Mouse (Mus musculus) A20 (cell line): ENCODE measurements around the gene Fam173a.

Experiments
- DNase-seq: peaks from one replicate; pipeline ENCODE4 v3.0.0-alpha.2; 2011; ENCODE audit warnings: low read depth, low spot score

Fam173a gene

DNA sequence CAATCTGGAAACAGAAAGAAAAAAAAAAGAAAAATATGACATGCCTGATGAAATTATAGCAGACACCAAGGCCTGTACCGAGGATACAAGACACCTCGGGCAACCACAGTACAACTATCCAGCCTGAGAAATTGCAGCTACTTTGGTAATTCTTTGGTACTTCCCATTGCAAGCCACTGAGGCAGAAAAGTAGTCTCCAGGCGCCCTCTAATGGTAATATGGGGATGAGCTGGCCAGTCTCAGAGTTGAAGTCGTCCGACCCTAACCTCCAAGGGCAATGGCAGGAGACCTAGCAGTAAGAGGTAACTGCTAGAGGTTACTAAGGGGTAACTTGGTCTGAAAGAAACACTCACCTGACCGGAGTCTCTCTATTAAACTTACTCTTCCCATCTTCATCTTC, 8.3 kb upstream of the Fam173a start:
- DNase-seq: peak; percentile 83

DNA sequence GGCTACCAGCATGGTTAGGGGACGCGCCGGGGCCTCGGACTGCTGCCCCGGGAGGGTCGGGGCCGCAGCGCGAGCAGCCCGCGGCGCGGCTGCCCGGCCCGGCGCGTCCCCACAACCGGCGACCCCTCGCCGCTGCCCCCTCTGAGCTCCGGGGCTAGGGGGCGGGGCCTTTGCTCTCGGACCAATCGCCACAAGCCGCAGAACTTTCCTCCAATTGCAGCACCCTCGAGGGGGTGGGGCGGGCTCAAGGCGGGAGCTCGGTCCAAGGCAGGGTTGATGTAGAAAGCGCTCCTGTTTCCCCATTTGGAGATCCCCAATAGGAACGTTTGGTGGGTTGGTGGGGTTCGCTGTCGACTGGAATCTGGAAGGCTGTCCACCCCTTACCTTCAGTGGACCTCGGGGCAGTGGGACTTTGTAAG, 4.3 kb upstream of the Fam173a start, which contains the start of gene Metrn:
TSS of gene Metrn (minus strand) at position 186 of the 419 bp plus-strand sequence.
- peak; percentile 90 for DNase-seq

DNA sequence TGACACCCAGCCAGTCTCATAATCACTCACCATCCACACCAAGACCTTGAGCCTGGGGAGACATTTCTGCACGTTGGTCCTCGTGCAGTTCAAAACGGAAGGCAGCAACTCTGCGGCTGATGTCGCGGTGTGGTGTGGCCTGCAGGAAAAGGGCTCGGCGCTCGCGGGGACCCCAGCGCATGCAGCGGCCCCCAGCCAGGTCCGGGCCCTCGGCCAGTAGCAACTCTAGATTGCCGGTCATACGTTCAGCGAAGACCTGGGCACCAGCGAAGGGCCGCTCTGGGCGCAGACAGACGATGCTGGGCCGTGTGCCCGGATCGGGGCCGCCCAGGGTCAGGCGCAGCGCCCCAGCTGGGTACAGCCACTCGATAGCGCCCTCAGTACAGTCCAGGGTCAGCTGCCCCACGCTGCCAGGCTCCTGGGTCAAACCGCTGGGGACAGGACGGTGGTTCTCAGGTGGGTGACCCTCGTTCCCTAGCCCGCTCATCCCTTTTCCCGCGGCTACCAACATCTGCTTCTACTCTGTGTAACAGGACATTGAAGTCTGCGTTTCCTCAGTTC, 3.6 kb upstream of the Fam173a start:
- DNase-seq: peak; percentile 39

DNA sequence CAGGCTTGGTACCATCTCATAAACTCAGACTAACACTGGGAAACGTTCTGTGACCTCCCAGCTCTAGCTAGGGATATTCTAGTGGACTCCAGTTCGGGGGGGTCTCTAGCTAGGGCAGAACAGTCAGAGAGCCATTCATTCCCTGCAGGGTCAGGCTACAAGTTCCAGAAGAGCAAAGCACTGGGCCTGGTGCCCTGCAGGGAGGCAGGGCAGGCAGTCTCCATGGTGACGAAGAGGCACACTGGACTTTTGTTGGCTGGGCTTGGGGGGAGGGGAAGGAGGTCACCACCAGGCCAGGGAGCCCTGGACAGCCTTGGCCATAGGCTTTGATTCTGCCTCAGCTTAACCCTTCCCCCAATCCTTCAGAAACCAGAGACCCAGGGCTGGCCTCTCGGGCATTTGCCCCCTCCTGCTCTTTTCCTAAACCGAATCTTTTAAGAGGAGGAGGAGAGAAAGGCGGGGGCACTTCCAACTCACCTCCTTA, 3.0 kb upstream of the Fam173a start, which contains the start of gene AC134908.4:
TSS of gene AC134908.4 (minus strand) at position 51 of the 484 bp plus-strand sequence.
- no peak for DNase-seq

DNA sequence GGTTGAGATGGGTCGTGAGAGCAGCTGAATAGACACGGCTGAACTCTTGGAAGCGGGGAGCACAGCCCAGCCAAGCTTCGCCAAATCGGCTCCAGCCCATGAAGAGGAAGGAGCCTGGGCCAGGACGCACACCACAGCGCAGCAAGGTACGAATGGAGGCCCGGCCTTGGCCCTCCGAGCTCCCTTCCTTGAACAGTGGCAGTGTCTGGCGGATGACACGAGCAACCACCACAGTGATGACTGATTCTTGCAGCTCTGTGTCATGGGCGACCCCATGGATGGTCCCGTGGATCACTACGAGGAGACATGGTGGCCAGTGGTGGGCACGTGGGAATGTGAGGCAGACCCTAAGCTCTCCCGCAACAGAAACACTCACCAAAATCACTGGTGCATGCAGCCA, 2.3 kb upstream of the Fam173a start:
- no peak for DNase-seq

DNA sequence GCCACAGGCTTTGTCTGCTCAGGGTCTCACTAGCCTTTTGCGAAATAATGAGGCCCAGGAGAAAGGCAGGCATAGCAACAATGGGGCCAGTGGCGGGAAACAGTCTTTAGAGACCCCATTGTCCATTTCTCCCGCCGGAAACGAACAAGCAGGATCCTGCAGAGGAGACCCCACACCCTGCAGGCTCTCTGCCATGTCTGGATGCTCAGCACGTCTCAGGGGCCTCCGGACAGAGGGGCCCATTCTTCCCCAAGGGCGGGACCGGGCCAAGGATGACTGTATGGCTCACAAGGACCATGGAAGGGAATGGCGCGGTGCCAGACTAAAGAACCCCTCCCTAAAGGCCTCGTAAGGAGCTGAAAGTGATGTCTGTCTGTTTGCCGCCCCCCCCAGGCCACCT, 1.5 kb upstream of the Fam173a start:
- no peak for DNase-seq

DNA sequence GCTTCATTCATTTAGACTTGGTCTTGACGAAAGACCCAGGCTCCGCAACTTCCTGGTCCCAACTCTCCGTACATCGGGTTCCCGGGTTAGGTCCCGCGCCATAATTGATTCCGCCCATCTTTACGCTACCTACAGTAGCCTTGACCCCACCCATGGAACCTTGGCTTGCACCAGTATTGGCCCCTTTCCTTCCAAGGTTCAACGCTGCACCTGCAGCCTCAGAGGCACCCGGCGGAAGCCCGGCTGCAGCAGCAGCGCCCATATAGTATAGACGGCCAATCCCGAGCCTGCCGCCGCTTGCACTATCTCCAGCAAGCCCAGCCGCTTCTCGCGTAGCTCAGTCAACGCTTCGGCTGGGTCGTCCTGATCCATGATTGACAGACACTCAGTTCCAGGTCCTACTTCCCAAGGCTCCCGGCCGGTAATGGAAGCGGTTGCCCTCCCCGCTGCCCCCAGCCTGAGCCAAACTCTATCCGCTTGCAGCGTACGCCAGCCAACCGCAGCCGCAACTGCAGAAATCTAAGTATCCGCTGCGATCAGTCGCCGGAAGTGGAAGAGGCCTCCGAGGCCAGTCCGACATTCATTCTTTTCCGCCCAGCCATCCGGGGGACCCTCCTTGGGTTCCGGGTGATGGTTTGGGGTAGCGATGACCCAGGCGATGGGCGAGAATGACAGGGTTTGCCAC, 716 bp downstream of the Fam173a start:
- DNase-seq: peak; percentile 94

DNA sequence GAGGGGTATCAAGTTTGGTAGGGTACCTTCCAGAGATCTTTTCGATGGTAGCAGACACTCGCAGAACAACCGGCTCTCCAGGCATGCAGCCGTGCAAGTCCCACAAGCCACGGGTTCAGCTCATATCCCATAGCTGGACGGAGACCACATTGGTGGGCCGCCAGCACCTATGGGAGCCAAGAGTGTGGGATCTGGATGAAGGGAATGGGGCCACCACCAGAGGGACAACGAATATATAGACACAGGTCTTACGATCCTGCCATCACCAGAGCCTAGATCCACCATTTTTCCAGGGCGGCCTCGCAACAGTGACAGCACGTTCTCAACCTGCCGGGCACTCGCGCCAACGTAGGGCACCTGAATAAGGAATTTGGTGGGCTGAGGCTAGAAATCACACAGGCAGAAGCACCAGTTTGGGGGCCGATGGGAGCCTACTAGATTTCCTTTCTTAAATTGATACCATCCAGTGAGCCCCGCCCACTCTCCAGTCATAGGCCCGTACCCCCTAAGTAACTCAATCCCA, 1.3 kb downstream of the Fam173a start:
- no peak for DNase-seq

DNA sequence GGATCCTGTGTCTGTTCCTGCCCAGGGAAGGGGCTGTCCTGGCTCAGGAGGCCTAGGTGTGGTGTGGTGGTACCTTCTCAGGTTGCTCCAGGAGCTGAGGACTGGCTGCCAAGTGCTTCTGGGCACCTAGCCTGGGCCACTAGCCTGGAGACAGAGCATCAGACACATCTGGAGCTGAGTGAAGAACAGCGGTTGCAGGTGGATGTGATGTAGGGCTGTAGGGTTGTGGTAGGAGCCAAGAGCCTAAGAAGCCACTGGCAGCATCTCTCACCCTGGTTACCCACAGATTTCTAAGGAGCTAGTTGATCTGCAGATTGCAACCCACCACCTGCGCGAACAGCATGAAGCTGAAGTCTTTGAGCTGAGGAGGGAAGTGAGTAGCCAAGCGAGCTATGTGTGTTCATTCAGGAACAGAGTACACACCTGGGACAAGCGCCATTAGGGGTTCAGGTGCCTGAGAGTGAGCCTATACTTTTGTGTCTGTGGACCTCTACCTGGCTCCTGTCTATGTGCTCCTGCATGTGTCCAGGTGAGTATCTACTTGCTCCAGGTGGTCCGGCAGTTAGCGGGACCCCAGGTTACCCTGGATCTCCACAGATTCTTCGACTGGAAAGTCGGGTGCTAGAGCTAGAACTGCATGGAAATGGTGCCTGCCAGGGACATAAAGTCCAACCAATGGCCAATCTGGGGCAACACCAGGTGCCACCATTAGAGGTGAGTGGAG, 5.8 kb downstream of the Fam173a start:
- DNase-seq: no peak

DNA sequence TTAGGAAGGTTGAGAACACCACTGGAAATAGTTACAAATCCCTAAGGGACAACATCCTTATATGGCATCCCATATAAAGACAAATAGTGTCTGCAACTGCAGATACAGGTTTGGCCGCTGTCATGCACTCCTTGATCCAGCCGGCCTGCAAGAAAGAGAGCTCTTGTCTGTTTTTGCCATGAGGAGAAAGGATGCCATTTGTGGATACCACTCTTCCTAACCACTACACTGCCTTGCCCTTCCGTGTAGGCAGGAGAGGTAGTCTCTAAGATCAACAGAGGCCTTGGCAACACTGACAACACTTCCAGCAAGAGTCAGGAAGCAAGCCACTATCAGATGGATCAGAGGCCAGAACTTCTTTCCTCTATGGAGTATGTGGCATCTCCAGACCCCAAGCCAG, 6.4 kb downstream of the Fam173a start, which contains the start of gene Ccdc78:
TSS of gene Ccdc78 (plus strand) at position 301 of the 400 bp plus-strand sequence.
- no peak for DNase-seq

DNA sequence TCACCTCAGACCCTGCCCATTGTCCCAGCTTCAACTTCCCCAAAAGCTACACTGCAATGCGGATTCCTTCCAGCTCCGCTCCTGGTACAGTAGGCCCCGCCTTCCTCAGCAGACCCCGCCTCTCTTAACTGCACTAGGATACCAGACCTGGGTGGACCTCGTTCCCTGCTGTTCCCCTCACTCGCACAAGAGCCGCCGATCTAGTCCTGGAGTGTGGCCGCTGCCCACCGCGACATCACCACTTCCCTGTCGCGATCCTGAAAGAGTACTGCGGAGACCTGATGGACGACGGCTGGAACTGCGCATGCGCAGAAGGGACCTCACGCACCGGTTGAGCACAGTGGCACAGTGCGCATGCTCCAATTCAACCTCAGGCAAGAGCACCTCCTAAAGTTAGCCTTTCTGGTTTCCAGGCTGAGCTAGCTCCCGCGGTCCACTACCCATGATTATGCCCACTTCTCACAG, 7.4 kb downstream of the Fam173a start, which contains the start of gene Haghl:
TSS of gene Haghl (minus strand) at position 393 of the 465 bp plus-strand sequence.
- DNase-seq: peak; percentile 98

DNA sequence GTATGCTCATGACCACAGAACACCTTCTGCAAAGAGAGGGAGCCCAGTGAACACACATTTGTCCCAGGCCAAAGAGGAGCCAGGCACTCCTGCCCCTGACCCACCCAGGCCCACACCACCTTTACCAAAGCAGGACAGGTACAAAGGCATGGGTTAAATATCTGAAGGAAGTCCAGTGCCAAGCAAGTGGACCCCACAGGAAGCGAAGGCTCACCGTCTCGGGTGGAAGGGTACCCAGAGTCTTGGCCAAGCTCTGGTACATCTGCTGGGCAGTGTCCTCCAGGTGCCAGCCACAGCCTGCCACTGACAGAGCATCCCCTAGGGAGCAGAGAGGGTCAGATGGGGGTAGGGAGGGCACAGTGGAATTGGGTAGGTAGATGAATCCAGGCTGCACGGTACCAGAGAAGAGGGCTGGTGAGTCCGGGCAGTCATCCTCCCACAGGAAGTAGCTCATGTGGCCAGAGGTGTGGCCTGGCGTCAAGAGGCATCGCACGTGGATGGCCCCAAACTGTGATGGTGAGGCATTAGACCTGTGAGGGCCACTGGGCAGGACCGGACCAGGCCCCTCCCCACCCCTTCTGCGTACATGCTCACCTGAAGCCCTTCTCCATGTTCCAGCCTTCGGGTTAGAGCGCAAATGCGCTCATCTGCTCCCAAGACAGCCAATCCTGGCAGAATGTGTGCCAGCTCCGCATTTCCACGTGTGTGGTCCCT, 8.7 kb downstream of the Fam173a start:
- no peak for DNase-seq

DNA sequence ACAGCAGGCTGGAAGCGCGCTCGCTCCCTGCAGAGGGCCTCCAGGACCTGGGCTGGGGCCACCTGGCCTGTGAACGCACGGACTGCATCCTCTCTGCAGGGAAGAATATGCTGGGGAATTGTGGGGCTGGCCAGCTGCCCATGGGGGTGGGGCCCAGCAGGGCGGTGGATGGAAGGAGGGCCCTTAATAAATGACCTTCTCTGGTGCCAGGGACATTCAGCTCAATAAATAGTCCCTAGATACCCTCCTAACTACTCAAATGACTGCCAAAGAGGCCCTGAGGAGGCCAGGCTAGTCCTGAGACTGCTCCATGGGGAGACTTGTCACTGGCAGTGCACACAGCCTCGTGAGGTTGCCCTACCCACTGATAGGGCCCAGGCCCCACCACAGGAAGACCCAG, 9.6 kb downstream of the Fam173a start:
- no peak for DNase-seq

DNA sequence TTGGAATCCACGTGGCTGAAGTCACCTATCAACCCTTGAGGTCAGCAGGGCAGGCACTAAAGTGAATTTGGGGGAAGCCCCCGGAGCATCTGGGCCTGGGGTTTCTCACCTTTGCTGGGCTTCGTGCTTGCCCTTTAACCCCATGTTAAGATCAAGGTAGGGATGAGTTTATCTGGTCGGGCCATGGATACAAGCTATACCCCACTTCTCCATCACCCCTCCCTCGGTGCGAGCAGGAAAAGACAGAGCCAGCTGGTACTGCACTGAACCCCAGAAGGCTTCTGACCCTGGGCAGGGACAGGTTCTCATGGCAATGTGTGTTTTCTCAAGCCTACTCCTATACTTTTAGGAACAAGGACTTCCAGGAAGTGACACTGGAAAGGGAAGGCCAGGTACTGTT, 11.4 kb downstream of the Fam173a start:
- no peak for DNase-seq

DNA sequence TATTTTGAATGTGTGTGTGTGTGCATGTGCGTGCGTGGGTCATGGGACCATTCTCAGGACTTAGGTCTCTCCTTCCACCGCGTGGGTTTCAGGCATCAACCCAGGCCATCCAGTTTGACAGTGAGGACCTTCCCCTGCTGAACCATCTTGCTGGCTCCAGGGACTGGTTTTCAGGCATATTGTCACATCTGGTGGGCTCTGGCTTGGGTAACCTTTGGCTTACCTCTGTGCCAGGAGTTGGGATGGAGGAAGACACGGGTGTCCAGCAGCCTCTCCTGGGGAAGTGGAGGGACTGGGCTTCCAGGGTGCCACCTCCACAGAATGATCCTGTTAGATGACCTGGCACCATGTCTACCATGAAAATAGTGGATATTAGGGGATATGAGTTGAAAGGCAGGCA, 14.8 kb downstream of the Fam173a start:
- no peak for DNase-seq

DNA sequence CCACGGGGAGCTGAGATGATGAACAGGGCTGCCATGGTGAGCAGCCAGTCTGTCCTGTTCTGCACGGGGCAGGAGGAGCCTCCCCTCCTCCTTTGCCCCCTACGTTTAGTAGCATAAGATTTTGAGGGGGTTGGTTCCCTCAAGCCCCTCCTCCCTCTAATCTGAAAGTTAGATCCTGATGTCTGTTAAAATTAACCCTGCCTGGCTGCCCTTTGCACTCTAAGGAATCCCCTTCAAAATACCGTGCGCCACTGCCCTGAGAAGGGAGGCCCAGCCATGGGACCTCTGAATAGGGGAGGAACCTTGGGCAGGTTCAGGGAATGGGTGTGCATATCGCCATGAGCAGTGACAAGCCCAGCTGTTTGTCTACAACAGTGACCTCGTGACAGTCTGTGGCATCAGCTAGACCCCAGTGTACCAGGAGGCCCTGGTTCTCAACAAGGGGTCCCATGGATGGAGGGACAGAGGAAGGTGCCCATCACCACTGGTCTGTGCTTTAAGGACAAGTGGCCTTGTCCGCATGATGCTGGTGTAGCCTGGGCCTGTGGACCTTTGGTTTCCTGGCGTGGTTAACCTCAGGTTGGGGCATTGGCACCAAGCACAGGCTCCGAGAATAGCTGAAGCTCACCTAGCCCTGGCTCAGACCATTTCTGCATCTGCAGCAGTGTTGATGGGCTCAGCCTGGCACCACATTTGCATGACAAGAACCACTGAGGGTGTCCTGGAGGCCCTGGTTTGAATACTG, 17.2 kb downstream of the Fam173a start:
- no peak for DNase-seq

DNA sequence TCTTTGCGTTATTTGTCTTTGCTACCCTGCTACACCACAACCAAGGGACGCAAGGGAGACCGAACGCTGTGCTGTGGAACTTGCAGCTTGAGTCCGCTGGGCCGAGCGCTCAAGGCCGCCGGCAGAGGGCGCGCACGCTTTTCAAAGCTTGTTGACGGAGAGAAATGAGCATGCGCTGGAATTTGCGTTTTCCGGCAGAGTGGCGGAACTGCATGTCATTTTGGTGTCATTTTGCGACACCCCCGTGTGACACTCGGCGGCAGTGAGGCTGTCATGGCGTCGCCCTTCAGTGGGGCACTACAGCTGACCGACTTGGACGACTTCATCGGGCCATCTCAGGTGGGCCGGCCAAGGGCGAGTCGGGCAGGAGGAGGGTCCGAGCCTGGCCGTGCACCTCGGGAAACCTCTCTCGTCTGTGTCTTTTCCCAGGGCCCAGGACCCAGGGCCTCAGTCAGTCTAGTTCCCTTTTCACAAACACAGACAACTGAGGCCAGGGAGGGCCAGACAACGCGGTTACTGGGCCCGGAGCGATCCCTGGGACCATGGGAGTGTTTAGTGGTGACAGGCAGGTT, 19.1 kb downstream of the Fam173a start, which contains the start of gene Narfl:
TSS of gene Narfl (plus strand) at position 228 of the 572 bp plus-strand sequence.
- DNase-seq: peak; percentile 97

DNA sequence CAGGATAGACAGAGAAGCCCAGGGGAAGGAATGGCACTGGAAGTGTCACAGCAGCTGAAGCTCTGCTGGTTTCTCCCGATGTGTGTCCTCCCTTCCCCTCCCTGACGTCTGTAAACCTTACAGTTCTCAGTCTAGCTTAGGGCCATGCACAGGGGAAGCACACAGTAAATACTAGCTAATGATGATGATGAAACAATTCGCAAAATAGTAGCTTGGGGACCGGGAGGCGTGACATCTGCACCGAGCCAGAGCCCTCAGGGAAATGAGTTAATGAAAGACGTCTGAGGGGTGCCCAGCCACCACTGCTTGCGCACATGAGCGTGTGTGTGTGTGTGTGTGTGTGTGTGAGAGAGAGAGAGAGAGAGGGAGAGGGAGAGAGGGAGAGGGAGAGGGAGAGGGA, 23.4 kb downstream of the Fam173a start:
- DNase-seq: no peak

DNA sequence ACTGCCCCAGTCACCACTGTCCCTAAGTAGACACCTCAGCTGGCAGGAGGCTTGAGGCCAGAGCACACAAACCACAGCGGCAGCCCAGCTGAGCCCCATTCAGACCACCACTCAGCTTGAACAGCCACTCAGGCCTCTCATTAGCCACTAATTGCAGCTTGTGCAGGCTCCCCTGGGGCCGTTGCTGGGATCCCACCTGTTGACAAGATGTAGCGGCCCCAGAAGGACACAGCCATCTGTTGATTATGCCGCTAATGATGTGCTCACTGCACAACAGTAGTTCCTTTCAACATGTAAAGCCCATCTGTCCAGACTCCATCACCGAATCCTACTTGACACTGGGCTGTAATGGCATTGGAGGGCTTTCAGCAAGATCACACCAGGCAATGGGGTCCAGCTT, 26.8 kb downstream of the Fam173a start:
- peak; percentile 13 for DNase-seq

DNA sequence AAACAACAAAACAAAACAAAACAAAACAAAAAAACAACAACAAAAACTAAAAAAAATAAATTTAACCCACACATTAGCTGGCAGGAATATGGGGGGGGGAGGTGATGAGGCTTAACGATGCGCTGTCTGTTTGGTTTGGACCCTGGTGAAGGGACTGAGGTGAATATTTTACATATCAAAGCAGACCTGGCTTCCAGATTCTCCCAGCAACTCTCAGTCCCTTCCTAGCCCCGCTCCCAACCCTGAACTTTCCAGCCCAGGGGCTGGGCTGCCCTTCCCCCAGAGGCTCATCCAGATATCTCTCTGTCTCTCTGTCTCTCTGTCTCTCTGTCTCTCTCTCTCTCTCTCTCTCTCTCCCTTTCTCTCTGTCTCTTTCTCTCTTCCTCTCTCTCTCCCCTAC, 30.1 kb downstream of the Fam173a start:
- no peak for DNase-seq
